Mouse (Mus musculus): Measurements from ENCODE around the gene Klhl15. TPM values are rescaled to one million over a fixed set of nuclear protein-coding genes. Genes with fewer than 3 reads are reported as not detected.
"Not testable (repeated sequence)": the region's sequence is repeated elsewhere in the genome, so short reads cannot be mapped to it uniquely, and the experiment has no call there.

Gene Klhl15
- polyA plus RNA-seq (2014; fragmentation: Nextera tagmentation; extraction: Ambion mirVana): 9.1 and 10.4 TPM in 2 replicates

DNA sequence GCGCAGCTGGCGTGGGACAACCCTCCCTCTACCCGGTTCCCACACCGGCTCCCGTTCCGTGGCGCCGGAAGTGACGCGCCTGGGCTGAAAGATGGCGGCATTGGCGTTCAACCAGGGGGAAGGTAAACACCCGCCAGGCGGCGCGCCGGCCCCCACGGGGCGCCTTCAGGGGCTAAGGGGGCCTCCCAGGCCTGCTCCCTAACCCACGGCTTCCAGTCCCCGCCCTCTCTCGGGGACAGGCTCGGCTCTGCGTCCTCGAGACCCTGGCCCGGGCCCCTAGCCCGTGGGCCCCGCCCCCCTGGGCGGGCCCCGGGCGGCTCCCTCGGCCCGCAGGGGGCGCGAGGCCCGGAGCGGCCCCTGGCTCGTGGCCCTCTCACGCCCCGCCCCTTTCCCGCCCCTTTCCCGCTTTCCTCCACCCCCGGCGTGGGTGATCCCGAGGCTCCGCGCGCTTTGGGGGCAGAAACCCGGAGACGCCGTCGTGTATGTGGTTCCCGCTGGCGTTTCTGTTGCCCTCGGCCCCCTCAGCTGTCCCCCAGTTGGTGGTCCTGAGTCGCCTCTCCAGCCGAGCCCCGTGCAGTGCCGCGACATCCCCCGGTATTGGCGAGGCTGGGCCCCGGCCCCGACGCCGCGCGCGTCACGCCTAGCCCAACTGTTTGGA, at the start of gene Klhl15:
Klhl15 (plus strand) TSS at position 68 of the 658 bp plus-strand sequence.
- H3K9me3 ChIP-seq (ENCODE audit: low read depth, low read length): no peaks in the 10 kb centered on the region
- H3K27me3 ChIP-seq (ENCODE audit: insufficient read depth, low read length): peaks cover 15% of the 10 kb centered on the region; the same call in 1 of the 2 replicates
- H3K27ac ChIP-seq (ENCODE audit: low read depth): peak within 1 kb of the TSS; percentile 87
- WGBS: 5% methylated on average over 55 of the region's 70 CpGs
- H3K4me3 ChIP-seq (ENCODE audit: low read depth, low read length): peak within 1 kb of the TSS; percentile 59
- TF ChIP-seq CTCF (IDR thresholded peaks at IDR 0.05; ENCODE audit: low read depth): peak; percentile 33; the same call in 1 of the 2 replicates
- H3K9ac ChIP-seq: peak within 1 kb of the TSS; percentile 67
- DNase-seq (peak; percentile 91), ATAC-seq (ENCODE audit: insufficient read depth) (peak; percentile 99)
- H3K4me1 ChIP-seq (ENCODE audit: insufficient read depth): no peaks in the 10 kb centered on the region
- H3K36me3 ChIP-seq (ENCODE audit: insufficient read depth): no peaks in the 10 kb centered on the region
- H3K4me2 ChIP-seq: peak within 1 kb of the TSS; percentile 61

DNA sequence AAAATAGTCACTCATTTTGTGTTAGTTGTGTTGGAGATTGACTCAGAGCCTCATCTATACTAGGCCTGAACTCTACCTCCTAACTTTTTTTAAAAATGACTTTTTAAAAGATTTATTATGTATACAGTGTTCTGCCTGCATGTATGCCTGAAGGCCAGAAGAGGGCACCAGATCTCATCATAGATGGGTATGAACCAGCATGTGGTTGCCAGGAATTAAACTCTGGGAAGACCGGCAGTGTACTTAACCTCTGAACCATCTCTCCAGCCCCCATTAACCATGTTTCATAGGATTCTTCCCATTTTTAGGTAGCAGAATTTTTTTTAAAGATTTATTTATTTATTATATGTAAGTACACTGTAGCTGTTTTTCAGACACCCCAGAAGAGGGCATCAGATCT, 49.2 kb upstream of the Klhl15 start:
- Histone ChIP-seq H3K27me3 (ENCODE audit: insufficient read depth, low read length) (0 out of 2 replicates have a peak, but pooled peaks cover 3% of the 10 kb centered on the region), H3K4me3 (ENCODE audit: low read depth, low read length) (no peak overlapping the region), H3K4me2 (no peak overlapping the region), H3K9ac (no peak overlapping the region), H3K27ac (ENCODE audit: low read depth) (no peak overlapping the region), H3K36me3 (ENCODE audit: insufficient read depth) (no peaks in the 10 kb centered on the region), H3K9me3 (ENCODE audit: low read depth, low read length) (no peaks in the 10 kb centered on the region), H3K4me1 (ENCODE audit: insufficient read depth) (no peaks in the 10 kb centered on the region)
- TF ChIP-seq CTCF (IDR thresholded peaks at IDR 0.05; ENCODE audit: low read depth): peak; percentile 43
- WGBS: 40% methylated on average over 1 of the region's 1 CpGs
- ATAC-seq (ENCODE audit: insufficient read depth) (no peak), DNase-seq (peak; percentile 53)

DNA sequence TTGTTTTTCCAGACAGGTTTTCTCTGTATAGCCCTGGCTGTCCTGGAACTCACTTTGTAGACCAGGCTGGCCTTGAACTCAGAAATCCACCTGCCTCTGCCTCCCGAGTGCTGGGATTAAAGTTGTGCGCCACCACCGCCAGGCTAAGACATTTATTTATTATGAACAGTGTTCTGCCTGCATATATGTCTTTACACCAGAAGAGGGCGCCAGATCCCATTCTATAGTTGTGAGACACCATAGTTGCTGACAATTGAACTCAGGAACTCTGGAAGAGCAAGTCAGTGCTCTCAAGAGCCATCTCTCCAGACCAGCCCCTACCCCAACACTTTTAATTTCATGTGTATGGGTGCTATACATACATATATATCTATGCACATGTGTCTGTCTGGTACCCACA, 40.5 kb upstream of the Klhl15 start:
- not testable (repeated sequence) for ATAC-seq (ENCODE audit: insufficient read depth); H3K4me2 ChIP-seq; H3K4me1 ChIP-seq (ENCODE audit: insufficient read depth); H3K4me3 ChIP-seq (ENCODE audit: low read depth, low read length); H3K9me3 ChIP-seq (ENCODE audit: low read depth, low read length); H3K9ac ChIP-seq; H3K27ac ChIP-seq (ENCODE audit: low read depth); H3K27me3 ChIP-seq (ENCODE audit: insufficient read depth, low read length)
- TF ChIP-seq CTCF (IDR thresholded peaks at IDR 0.05; ENCODE audit: low read depth): peak; percentile 50
- 58% methylated on average over 4 of the region's 4 CpGs for WGBS
- peak; percentile 65 for DNase-seq
- H3K36me3 ChIP-seq (ENCODE audit: insufficient read depth): peaks cover 75% of the 10 kb centered on the region

GRCm38 (mm10) chrX:94197789-94198188, 36.6 kb upstream of the Klhl15 start:
- DNase-seq (peak; percentile 50), ATAC-seq (ENCODE audit: insufficient read depth) (no peak)
- H3K9me3 ChIP-seq (ENCODE audit: low read depth, low read length): no peaks in the 10 kb centered on the region
- TF ChIP-seq CTCF (IDR thresholded peaks at IDR 0.05; ENCODE audit: low read depth): peak; percentile 45
- H3K4me3 ChIP-seq (ENCODE audit: low read depth, low read length): no peak overlapping the region
- H3K4me1 ChIP-seq (ENCODE audit: insufficient read depth): no peaks in the 10 kb centered on the region
- H3K27ac ChIP-seq (ENCODE audit: low read depth): no peak overlapping the region
- H3K36me3 ChIP-seq (ENCODE audit: insufficient read depth): peaks cover 90% of the 10 kb centered on the region
- no peak overlapping the region for H3K4me2 ChIP-seq
- no peaks in the 10 kb centered on the region for H3K27me3 ChIP-seq (ENCODE audit: insufficient read depth, low read length)
- 78% methylated on average over 5 of the region's 5 CpGs for WGBS
- no peak overlapping the region for H3K9ac ChIP-seq

GRCm38 (mm10) chrX:94212264-94212596, 22.2 kb upstream of the Klhl15 start:
- Histone ChIP-seq H3K4me3 (ENCODE audit: low read depth, low read length) (peak overlapping the region; percentile 74), H3K36me3 (ENCODE audit: insufficient read depth) (peaks cover 31% of the 10 kb centered on the region), H3K4me2 (peak overlapping the region; percentile 68), H3K27me3 (ENCODE audit: insufficient read depth, low read length) (no peaks in the 10 kb centered on the region), H3K27ac (ENCODE audit: low read depth) (peak overlapping the region; percentile 79), H3K4me1 (ENCODE audit: insufficient read depth) (no peaks in the 10 kb centered on the region), H3K9ac (peak overlapping the region; percentile 80), H3K9me3 (ENCODE audit: low read depth, low read length) (no peaks in the 10 kb centered on the region)
- ATAC-seq (ENCODE audit: insufficient read depth): no peak
- WGBS: 0% methylated on average over 12 of the region's 12 CpGs
- DNase-seq: no peak
- TF ChIP-seq CTCF (IDR thresholded peaks at IDR 0.05; ENCODE audit: low read depth): no peak

- no peaks in the 10 kb centered on the region for H3K27me3 ChIP-seq (ENCODE audit: insufficient read depth, low read length)
- peak; percentile 70 for TF ChIP-seq CTCF (IDR thresholded peaks at IDR 0.05; ENCODE audit: low read depth)
- ATAC-seq (ENCODE audit: insufficient read depth) (peak; percentile 95), DNase-seq (peak; percentile 94)
- WGBS: under 1% methylated on average over 52 of the region's 52 CpGs
- peak within 1 kb of the TSS; percentile 79 for H3K27ac ChIP-seq (ENCODE audit: low read depth)
- H3K4me2 ChIP-seq: peak within 1 kb of the TSS; percentile 68
- peak within 1 kb of the TSS; percentile 74 for H3K4me3 ChIP-seq (ENCODE audit: low read depth, low read length)
- no peaks in the 10 kb centered on the region for H3K9me3 ChIP-seq (ENCODE audit: low read depth, low read length)
- H3K4me1 ChIP-seq (ENCODE audit: insufficient read depth): no peaks in the 10 kb centered on the region
- peaks cover 26% of the 10 kb centered on the region for H3K36me3 ChIP-seq (ENCODE audit: insufficient read depth)
- H3K9ac ChIP-seq: peak within 1 kb of the TSS; percentile 80
Observed at GRCm38 (mm10) chrX:94212597-94213321, 21.6 kb upstream of the Klhl15 start, which contains the start of gene Eif2s3x. TSS of gene Eif2s3x (minus strand) at chrX:94212862.

DNA sequence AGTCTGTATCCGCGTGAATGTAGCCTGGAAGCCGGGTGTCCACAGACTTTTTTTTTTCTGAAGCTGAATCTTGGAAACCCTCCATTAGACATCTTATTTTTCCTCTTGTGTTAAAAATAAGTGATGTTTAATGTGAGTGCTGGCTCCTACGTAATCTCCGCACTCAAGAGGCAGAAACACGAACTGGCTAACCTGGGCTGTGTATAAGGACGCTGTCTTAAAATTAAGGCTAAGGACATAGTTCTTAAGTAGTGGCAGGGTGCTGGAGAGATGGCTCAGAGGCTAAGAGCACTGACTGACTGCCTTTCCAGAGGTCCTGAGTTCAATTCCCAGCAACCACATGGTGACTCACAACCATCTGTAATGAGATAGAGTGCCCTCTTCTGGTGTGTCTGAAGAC, 21.0 kb upstream of the Klhl15 start:
- no peaks in the 10 kb centered on the region for H3K27me3 ChIP-seq (ENCODE audit: insufficient read depth, low read length)
- DNase-seq (no peak), ATAC-seq (ENCODE audit: insufficient read depth) (peak; percentile 28; the same call in 1 of the 2 replicates)
- WGBS: 5% methylated on average over 7 of the region's 7 CpGs
- TF ChIP-seq CTCF (IDR thresholded peaks at IDR 0.05; ENCODE audit: low read depth): peak; percentile 11; the same call in 1 of the 2 replicates
- peak overlapping the region; percentile 79; the same call in 1 of the 2 replicates for H3K27ac ChIP-seq (ENCODE audit: low read depth)
- H3K36me3 ChIP-seq (ENCODE audit: insufficient read depth): peaks cover 20% of the 10 kb centered on the region
- peak overlapping the region; percentile 58 for H3K4me2 ChIP-seq
- H3K4me1 ChIP-seq (ENCODE audit: insufficient read depth): no peaks in the 10 kb centered on the region
- no peaks in the 10 kb centered on the region for H3K9me3 ChIP-seq (ENCODE audit: low read depth, low read length)
- H3K4me3 ChIP-seq (ENCODE audit: low read depth, low read length): peak overlapping the region; percentile 74
- H3K9ac ChIP-seq: no peak overlapping the region
